Mouse (Mus musculus) lung, embryonic 16.5 days (tissue): ENCODE results near the gene Smad6. TPM values are rescaled to one million over a fixed set of nuclear protein-coding genes. Genes with fewer than 3 reads are reported as not detected.

Experiments
- ATAC-seq: fragments of 200-750 bp; cut with Nextera tagmentation; 2 replicates; pipeline ENCODE4 v1.8.0; 2017; ENCODE audit warnings: low read depth, mild to moderate bottlenecking, moderate library complexity
- H3K27ac ChIP-seq: fragments of 300-500 bp; sonication (generic); 2 replicates; pipeline ENCODE4 v1.5.1; 2014; ENCODE audit warnings: mild to moderate bottlenecking, control low read depth, low read length
- H3K27me3 ChIP-seq: fragments of 300-500 bp; sonication (generic); 2 replicates; pipeline ENCODE4 v1.6.1; 2014; ENCODE audit warnings: low read depth, low read length, mixed read lengths; ENCODE audit not compliant: control insufficient read depth, insufficient read depth
- H3K36me3 ChIP-seq: fragments of 300-500 bp; sonication (generic); 2 replicates; pipeline ENCODE4 v1.6.1; 2014; ENCODE audit warnings: low read length; ENCODE audit not compliant: control insufficient read depth, insufficient read depth
- H3K4me1 ChIP-seq: fragments of 300-500 bp; sonication (generic); replicated peaks from 2 replicates; pipeline ENCODE4 v1.6.1; 2014; ENCODE audit warnings: low read length, mixed read lengths; ENCODE audit not compliant: control insufficient read depth, insufficient read depth
- H3K4me2 ChIP-seq: fragments of 300-500 bp; sonication (generic); 2 replicates; pipeline ENCODE4 v1.6.1; 2014; ENCODE audit warnings: low read depth, low read length, control low read depth
- H3K4me3 ChIP-seq: fragments of 300-500 bp; sonication (generic); 2 replicates; pipeline ENCODE4 v1.5.1; 2014; ENCODE audit warnings: mild to moderate bottlenecking, low read length, control low read depth
- H3K9ac ChIP-seq: fragments of 300-500 bp; sonication (generic); 2 replicates; pipeline ENCODE4 v1.6.1; 2014; ENCODE audit warnings: low read length, control low read depth
- H3K9me3 ChIP-seq: fragments of 300-500 bp; sonication (generic); 2 replicates; pipeline ENCODE4 v1.6.1; 2016; ENCODE audit warnings: low read length; ENCODE audit not compliant: control insufficient read depth
- WGBS: fragments of 180-500 bp; shearing (Covaris S2); extraction: QIAGEN DNeasy Blood & Tissue Kit; methylation state at CpG from one replicate; pipeline ENCODE4 v1.1.7; 2014; 5-methylcytosine and 5-hydroxymethylcytosine counted together
- polyA plus RNA-seq: library from polyadenylated mRNA; unstranded; fragments of >200 nt; fragmentation: Nextera tagmentation; extraction: Ambion mirVana; gene quantifications from 2 replicates; pipeline ENCODE4 v1.2.1, GENCODE M21; 2015

The Smad6 gene
- polyA plus RNA-seq, 1 experiment from 2014 or later = 8.6 TPM

DNA sequence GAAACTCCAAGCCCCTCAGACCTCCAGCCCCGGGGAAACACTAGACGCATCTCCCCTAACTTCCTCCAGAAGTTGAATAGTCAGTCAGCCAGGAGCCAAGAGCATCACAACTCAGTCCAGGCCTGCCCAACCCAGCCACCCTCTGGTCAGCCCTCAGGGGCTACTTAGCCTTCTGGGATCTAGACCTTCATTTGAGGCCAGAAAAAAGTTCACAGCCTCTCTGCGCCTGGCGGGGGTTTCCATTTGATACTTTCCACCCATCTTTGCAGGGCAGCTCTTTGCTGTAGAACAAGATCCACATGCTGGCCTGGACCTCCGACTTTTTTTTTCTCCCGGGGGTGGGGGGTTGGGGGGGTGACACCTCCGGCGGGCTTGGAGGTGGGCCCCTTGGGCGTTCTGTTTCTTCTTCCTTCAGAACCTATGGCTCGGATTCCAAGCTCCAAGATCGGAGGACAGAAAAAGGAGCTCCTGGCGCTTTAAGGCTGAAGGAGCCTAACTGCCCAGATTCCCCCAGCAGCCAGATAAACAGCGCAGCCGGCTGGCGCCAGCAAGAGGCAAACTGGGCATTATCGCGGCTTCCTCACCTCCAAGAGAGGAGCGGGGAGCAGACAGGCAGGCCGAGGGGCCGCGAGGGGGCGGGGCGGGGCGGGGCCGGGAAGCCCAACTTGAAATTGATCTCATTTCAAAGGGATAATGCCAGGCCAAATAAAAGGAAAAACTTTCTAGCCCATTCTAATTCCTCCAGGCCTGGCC lies 5.0 kb downstream of the Smad6 start:
- peaks cover 28% of the 10 kb centered on the region for H3K4me1 ChIP-seq
- peak overlapping the region; percentile 95 for H3K9ac ChIP-seq
- peak overlapping the region; percentile 98 for H3K27ac ChIP-seq
- peak overlapping the region; percentile 85 for H3K4me3 ChIP-seq
- H3K4me2 ChIP-seq = peak overlapping the region; percentile 88
- no peaks in the 10 kb centered on the region for H3K27me3 ChIP-seq
- 0 out of 2 replicates have a peak, but pooled peaks have one; percentile 6 for ATAC-seq
- 1% methylated on average over 25 of the region's 25 CpGs for WGBS
- H3K9me3 ChIP-seq = no peaks in the 10 kb centered on the region
- peaks cover 17% of the 10 kb centered on the region for H3K36me3 ChIP-seq

DNA sequence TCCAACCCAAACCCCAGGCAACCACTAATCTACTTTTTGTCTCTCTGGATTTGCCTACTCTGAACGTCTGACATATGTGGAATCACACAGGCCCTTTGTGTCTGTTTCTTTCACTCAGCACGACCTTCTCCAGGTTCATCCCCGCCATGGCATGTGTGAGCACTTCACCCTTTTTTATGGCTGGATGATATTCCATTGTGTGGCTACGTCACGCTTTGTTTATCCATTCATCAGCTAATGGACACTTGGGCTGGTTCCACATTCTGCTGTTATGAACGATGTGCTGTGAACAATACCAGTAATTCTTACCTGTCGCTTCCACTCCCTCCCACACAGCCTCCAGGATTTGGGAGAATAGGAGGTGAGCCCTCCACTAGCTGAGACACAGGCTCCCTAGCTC lies 5.8 kb downstream of the Smad6 start:
- H3K4me1 ChIP-seq = peaks cover 28% of the 10 kb centered on the region
- peak overlapping the region; percentile 98; the same call in 1 of the 2 replicates for H3K27ac ChIP-seq
- peak overlapping the region; percentile 85; the same call in 1 of the 2 replicates for H3K4me3 ChIP-seq
- peaks cover 5% of the 10 kb centered on the region for H3K9me3 ChIP-seq
- no peaks in the 10 kb centered on the region for H3K27me3 ChIP-seq
- peaks cover 24% of the 10 kb centered on the region for H3K36me3 ChIP-seq
- 56% methylated on average over 7 of the region's 7 CpGs for WGBS
- peak overlapping the region; percentile 88 for H3K4me2 ChIP-seq
- H3K9ac ChIP-seq = no peak overlapping the region
- no peak for ATAC-seq

DNA sequence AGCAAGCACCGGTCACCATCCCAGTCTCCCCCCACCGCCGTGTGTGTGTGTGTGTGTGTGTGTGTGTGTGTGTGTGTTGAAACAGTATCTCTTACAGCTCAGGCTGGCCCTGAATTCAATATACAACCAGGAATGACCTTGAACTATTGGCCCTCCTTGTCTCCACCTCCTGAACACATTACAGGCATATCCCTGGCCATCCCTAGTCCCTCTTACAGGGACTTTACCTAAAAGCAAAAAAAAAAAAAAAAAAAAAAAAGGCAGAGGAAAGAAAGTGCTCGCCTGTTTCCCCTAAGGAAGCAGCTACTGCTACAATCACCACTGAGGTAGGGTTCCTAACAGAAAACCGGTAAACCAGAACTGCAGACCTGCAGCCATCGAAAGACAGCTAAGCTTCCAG lies 7.1 kb downstream of the Smad6 start:
- Histone ChIP-seq H3K4me1 (peaks cover 28% of the 10 kb centered on the region), H3K4me3 (no peak overlapping the region), H3K9ac (no peak overlapping the region), H3K27ac (no peak overlapping the region), H3K4me2 (no peak overlapping the region), H3K9me3 (peaks cover 5% of the 10 kb centered on the region), H3K27me3 (no peaks in the 10 kb centered on the region), H3K36me3 (peaks cover 30% of the 10 kb centered on the region)
- ATAC-seq = no peak
- 68% methylated on average over 6 of the region's 6 CpGs for WGBS

DNA sequence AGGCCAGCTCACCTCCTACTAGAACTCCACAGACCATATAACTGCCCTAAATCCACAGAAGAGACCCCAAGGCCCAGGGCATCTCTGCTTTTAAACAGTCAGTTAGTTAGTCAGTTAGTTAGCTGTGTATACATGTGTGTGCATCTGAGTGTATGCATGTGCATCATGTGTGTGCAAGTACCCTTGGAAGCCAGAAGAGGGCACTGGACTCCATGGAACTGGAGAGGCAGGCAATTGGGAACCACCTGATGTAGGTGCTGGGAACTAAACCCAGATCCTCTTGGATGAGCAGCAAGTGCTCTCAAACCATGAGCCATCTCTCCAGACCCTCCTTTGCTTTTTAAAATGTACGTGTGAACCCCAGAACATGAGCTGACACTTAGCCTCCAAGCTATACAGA lies 10.5 kb downstream of the Smad6 start:
- Histone ChIP-seq H3K4me1 (peaks cover 11% of the 10 kb centered on the region), H3K36me3 (peaks cover 38% of the 10 kb centered on the region), H3K27ac (no peak overlapping the region), H3K9ac (no peak overlapping the region), H3K4me3 (no peak overlapping the region), H3K4me2 (no peak overlapping the region), H3K9me3 (peaks cover 5% of the 10 kb centered on the region), H3K27me3 (no peaks in the 10 kb centered on the region)
- 96% methylated on average over 1 of the region's 1 CpGs for WGBS
- ATAC-seq = no peak

DNA sequence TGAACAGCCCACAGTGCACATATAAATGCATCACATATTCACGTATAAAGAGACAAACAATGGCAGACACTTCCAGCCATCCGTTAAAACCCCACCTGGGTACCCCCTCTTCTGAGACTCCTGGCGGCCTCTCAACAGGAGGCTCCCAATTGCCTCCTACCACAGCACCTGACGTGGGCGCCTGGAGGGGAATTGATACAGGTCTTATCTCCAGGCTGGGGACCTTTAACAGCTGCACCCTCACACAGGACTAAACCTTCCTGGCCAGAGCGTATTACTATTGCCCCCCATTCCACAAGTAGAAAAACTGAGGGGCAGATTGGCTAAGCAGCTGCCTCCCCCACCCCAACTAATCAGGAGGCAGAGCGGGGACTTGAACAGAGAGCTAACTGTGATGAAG lies 18.9 kb downstream of the Smad6 start:
- H3K36me3 ChIP-seq = peaks cover 25% of the 10 kb centered on the region
- WGBS = 80% methylated on average over 7 of the region's 7 CpGs

DNA sequence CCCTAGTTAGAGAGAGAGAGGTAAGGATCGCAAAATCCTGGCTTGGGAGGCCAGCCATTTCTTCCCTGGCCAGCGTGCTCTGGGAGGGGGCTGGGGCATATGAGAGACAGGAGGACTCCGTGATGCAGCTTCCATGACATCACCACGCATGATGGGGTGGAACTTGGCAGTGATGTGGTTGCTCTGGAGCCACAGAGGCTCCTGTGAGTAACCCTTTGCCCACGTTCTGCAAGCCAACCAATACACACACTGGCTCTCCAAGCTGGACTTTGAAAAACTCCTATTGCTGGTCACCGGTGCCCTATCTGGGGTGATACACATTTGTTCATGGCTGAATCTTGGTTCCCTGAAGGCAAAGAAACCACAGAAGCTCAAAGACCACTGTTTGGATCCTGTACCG lies 20.8 kb downstream of the Smad6 start:
- no peak overlapping the region for H3K27ac ChIP-seq
- no peak overlapping the region for H3K9ac ChIP-seq
- peaks cover 8% of the 10 kb centered on the region for H3K4me1 ChIP-seq
- no peak overlapping the region for H3K4me2 ChIP-seq
- H3K27me3 ChIP-seq = no peaks in the 10 kb centered on the region
- peaks cover 21% of the 10 kb centered on the region for H3K36me3 ChIP-seq
- WGBS = 83% methylated on average over 7 of the region's 7 CpGs
- no peak overlapping the region for H3K4me3 ChIP-seq
- no peaks in the 10 kb centered on the region for H3K9me3 ChIP-seq
- ATAC-seq = no peak

More for the DNA sequence above, 18.9 kb downstream of the Smad6 start:
- Histone ChIP-seq H3K4me1 (peaks cover 1% of the 10 kb centered on the region), H3K9ac (no peak overlapping the region), H3K4me3 (no peak overlapping the region), H3K27ac (no peak overlapping the region), H3K4me2 (no peak overlapping the region), H3K27me3 (no peaks in the 10 kb centered on the region), H3K9me3 (no peaks in the 10 kb centered on the region)
- ATAC-seq = no peak

DNA sequence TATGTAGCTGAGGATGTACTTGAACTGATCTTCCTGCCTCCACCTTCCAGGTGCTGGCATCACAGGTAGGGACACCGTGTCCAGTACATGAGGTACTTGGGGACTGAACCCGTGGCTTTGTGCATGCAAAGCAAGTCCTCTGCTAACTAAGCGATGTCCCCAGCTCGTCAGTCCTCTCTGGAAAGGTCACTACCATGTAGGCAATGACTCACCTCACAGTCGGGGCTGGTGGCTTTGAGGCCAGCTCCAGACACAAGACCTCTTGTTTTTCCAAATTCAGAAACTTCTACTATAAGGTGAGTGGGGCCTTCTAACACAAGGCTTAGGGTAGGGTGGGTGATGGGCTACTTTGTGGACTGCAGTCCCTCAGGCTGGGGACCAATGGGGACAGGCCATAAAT lies 21.8 kb downstream of the Smad6 start:
- 84% methylated on average over 5 of the region's 5 CpGs for WGBS
- no peaks in the 10 kb centered on the region for H3K9me3 ChIP-seq
- no peak overlapping the region for H3K27ac ChIP-seq
- peaks cover 8% of the 10 kb centered on the region for H3K4me1 ChIP-seq
- no peak overlapping the region for H3K9ac ChIP-seq
- no peak overlapping the region for H3K4me3 ChIP-seq
- no peaks in the 10 kb centered on the region for H3K27me3 ChIP-seq
- no peak overlapping the region for H3K4me2 ChIP-seq
- ATAC-seq = no peak
- H3K36me3 ChIP-seq = peaks cover 18% of the 10 kb centered on the region

DNA sequence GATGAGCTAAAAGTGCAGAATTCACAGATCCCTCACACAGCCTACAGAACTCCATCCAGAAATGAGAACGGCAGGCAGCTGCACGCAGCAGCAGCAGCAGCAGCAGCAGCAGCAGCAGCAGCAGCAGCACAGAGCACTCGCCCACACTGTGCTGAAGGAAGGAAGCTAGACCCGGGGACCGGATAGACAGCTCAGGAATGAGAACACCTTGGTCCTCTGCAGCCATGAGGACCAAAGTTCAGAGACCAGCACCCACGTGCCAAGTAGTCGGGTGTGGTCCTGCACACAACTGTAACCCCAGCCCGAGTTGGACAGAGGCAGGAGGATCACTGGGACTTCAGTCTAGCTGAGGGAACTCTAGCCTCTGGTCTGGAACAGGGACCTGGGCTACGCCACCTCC lies 22.7 kb downstream of the Smad6 start:
- no peaks in the 10 kb centered on the region for H3K9me3 ChIP-seq
- no peak for ATAC-seq
- no peak overlapping the region for H3K4me2 ChIP-seq
- WGBS = 68% methylated on average over 9 of the region's 9 CpGs
- peaks cover 8% of the 10 kb centered on the region for H3K4me1 ChIP-seq
- H3K9ac ChIP-seq = no peak overlapping the region
- H3K27me3 ChIP-seq = no peaks in the 10 kb centered on the region
- no peak overlapping the region for H3K4me3 ChIP-seq
- H3K27ac ChIP-seq = no peak overlapping the region; the same call in 1 of the 2 replicates
- peaks cover 22% of the 10 kb centered on the region for H3K36me3 ChIP-seq

DNA sequence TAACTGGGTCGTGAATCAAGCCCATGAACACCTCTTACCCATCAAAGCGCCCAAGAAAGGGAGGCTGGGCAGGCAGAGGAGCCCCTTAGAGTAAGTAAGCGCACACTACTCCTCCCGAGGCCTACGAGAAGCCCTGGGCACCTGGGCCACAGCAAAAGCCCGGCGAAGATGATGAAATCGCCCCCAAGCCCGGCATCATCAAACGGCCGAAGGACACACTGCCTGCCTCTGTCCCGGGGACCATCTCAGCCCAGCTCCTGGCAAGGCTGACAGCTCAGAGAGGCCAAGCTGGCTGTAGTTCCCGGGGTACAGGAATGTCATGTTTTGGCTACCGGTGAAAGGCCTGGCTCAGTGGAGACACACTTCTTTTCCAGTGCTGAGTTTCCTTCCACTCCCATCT lies 23.8 kb downstream of the Smad6 start:
- Histone ChIP-seq H3K4me2 (no peak overlapping the region), H3K9ac (peak overlapping the region; percentile 25; the same call in 1 of the 2 replicates), H3K4me1 (peaks cover 12% of the 10 kb centered on the region), H3K4me3 (no peak overlapping the region), H3K27me3 (no peaks in the 10 kb centered on the region), H3K27ac (peak overlapping the region; percentile 28; the same call in 1 of the 2 replicates), H3K36me3 (peaks cover 15% of the 10 kb centered on the region), H3K9me3 (no peaks in the 10 kb centered on the region)
- ATAC-seq = no peak
- 65% methylated on average over 14 of the region's 14 CpGs for WGBS
